Mouse (Mus musculus): Measurements from ENCODE around the gene Cbr1. TPM values are rescaled to one million over a fixed set of nuclear protein-coding genes. Genes with fewer than 3 reads are reported as not detected.

The Cbr1 gene
- total RNA-seq, 2 experiments from 2014 or later = 19.0 to 22.3 TPM

Other genes with a start within 250 kb of the Cbr1 start
- gene Setd4, start 1.8 kb upstream of the Cbr1 start, total RNA-seq (2021) = 1 to 10 TPM in 1 of 2 experiments, under 1 TPM in 1; 0.62 to 1.5 TPM
- 1 to 10 TPM in 1 of 2 experiments, under 1 TPM in 1; 0.91 to 1.2 TPM for gene Gm5678, start 22.2 kb downstream of the Cbr1 start, total RNA-seq (2021)
- 1 to 10 TPM; 3.0 to 3.6 TPM for gene Cbr3, start 77.4 kb downstream of the Cbr1 start, total RNA-seq (2021)
- gene Dop1b, start 106.1 kb downstream of the Cbr1 start, total RNA-seq (2021) = 10 to 100 TPM; 25.7 to 28.5 TPM
- 10 to 100 TPM; 10.5 to 16.8 TPM for gene Morc3, start 226.3 kb downstream of the Cbr1 start, total RNA-seq (2021)